Comparison of ENCODE assay signal across 7 mouse cellular contexts in the genomic region with DNA sequence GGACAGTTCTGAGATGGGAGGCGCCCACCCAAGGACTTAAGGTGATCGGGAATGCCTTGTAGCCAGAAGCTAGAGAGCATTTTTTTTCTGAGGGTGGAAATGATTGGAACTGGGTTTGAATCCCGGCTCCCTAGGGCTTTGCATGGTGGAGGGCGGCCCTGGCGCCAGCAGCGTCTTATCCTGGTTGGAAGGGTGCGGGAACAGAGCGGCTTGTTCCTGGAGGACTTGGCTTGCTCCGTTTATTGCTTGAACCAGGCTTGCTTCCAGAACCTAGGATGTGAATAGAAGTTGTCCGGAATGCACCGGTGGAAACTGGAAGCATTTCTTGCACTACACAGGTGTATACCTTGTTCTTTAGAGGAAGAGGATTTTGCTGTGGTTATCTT. TPM values are rescaled to one million over a fixed set of nuclear protein-coding genes. Genes with fewer than 3 reads are reported as not detected.
A peak's percentile ranks its signal among the peaks of the same experiment; 100 is the strongest.
DNase-seq lines count a peak whose midpoint lies in the region; ATAC-seq and TF ChIP-seq lines count a peak whose summit lies in the region.

No protein-coding gene starts in this region.

- no peak overlapping the region for H3K27ac ChIP-seq in ES-Bruce4 (ENCODE audit: insufficient read depth, low read length)
- no peak overlapping the region for H3K27ac ChIP-seq in embryonic facial prominence, embryonic 12.5 days
- H3K27ac ChIP-seq in hindbrain, embryonic 10.5 days, result no peak overlapping the region
- H3K27ac ChIP-seq in limb, embryonic 14.5 days (replicated peaks; ENCODE audit: low read depth, low read length), result no peak overlapping the region
- peak overlapping the region; percentile 17 for H3K27ac ChIP-seq in small intestine, adult 2 months (ENCODE audit: insufficient read depth, low read depth, low read length)

- ATAC-seq in embryonic facial prominence, embryonic 12.5 days (ENCODE audit: insufficient number of reproducible peaks, insufficient read depth, low FRiP score, low TSS enrichment), result no peak
- ATAC-seq in limb, embryonic 14.5 days (ENCODE audit: low FRiP score, low read depth), result no peak

- H3K4me3 ChIP-seq in ES-Bruce4 (ENCODE audit: low read depth, low read length), result peak overlapping the region; percentile 84
- H3K4me3 ChIP-seq in embryonic facial prominence, embryonic 12.5 days, result peak overlapping the region; percentile 55
- peak overlapping the region; percentile 77 for H3K4me3 ChIP-seq in hindbrain, embryonic 10.5 days
- peak overlapping the region; percentile 61 for H3K4me3 ChIP-seq in limb, embryonic 14.5 days (replicated peaks; ENCODE audit: low read length)
- peak overlapping the region; percentile 96 for H3K4me3 ChIP-seq in small intestine, adult 2 months (ENCODE audit: low read depth, low read length)

- H3K9me3 ChIP-seq in ES-Bruce4 (replicated peaks; ENCODE audit: control insufficient read depth, insufficient read depth, low read length, poor library complexity, severe bottlenecking), result no peaks in the 10 kb centered on the region
- no peaks in the 10 kb centered on the region for H3K9me3 ChIP-seq in embryonic facial prominence, embryonic 12.5 days
- no peaks in the 10 kb centered on the region for H3K9me3 ChIP-seq in hindbrain, embryonic 10.5 days
- no peaks in the 10 kb centered on the region for H3K9me3 ChIP-seq in limb, embryonic 14.5 days (ENCODE audit: control insufficient read depth, low read length)

- TF ChIP-seq EP300 in ES-Bruce4 (IDR thresholded peaks at IDR 0.05; ENCODE audit: insufficient read depth, low read depth, low read length), result no peak

- no peaks in the 10 kb centered on the region for H3K27me3 ChIP-seq in ES-Bruce4 (ENCODE audit: control insufficient read depth, insufficient read depth, low read length, poor library complexity, severe bottlenecking)
- H3K27me3 ChIP-seq in embryonic facial prominence, embryonic 12.5 days, result peaks cover 33% of the 10 kb centered on the region
- peaks cover 61% of the 10 kb centered on the region for H3K27me3 ChIP-seq in hindbrain, embryonic 10.5 days (ENCODE audit: insufficient read depth, poor library complexity, severe bottlenecking)
- H3K27me3 ChIP-seq in limb, embryonic 14.5 days (ENCODE audit: control insufficient read depth, insufficient read depth, low read length), result peaks cover 8% of the 10 kb centered on the region; the same call in 1 of the 2 replicates
- no peaks in the 10 kb centered on the region for H3K27me3 ChIP-seq in small intestine, adult 2 months (ENCODE audit: control insufficient read depth, insufficient read depth, low read length)

- TF ChIP-seq POLR2A in ES-Bruce4 (IDR thresholded peaks at IDR 0.05; ENCODE audit: insufficient read depth, low read length), result no peak
- no peak for TF ChIP-seq POLR2A in limb, embryonic 14.5 days (IDR thresholded peaks at IDR 0.05; ENCODE audit: borderline replicate concordance, extremely low read depth, insufficient read depth, insufficient read length)
- no peak for TF ChIP-seq POLR2A in small intestine, adult 2 months (IDR thresholded peaks at IDR 0.05; ENCODE audit: low read depth, low read length)

- no peak for TF ChIP-seq CTCF in ES-Bruce4 (IDR thresholded peaks at IDR 0.05; ENCODE audit: low read depth, low read length)
- no peak for TF ChIP-seq CTCF in small intestine, adult 2 months (IDR thresholded peaks at IDR 0.05; ENCODE audit: extremely low read depth, insufficient read length, insufficient replicate concordance, low read depth, low read length)

- intact Hi-C loops in left cerebral cortex, postnatal 10 days (cut with DNase I), result loop anchor here (10.0 kb wide), 1 partner anchor 300 kb away; no protein-coding TSS in a partner anchor

- H3K4me2 ChIP-seq in embryonic facial prominence, embryonic 12.5 days (replicated peaks), result peak overlapping the region; percentile 98
- H3K4me2 ChIP-seq in limb, embryonic 14.5 days (replicated peaks; ENCODE audit: low read depth, low read length, severe bottlenecking), result peak overlapping the region; percentile 99

- H3K4me1 ChIP-seq in ES-Bruce4 (ENCODE audit: control insufficient read depth, insufficient read depth, low read length), result no peaks in the 10 kb centered on the region
- 0 out of 2 replicates have a peak, but pooled peaks cover 4% of the 10 kb centered on the region for H3K4me1 ChIP-seq in embryonic facial prominence, embryonic 12.5 days
- peaks cover 13% of the 10 kb centered on the region for H3K4me1 ChIP-seq in hindbrain, embryonic 10.5 days (replicated peaks)
- H3K4me1 ChIP-seq in limb, embryonic 14.5 days (ENCODE audit: control insufficient read depth, insufficient read depth, low read length), result peaks cover 5% of the 10 kb centered on the region; the same call in 1 of the 2 replicates
- 0 out of 2 replicates have a peak, but pooled peaks cover 6% of the 10 kb centered on the region for H3K4me1 ChIP-seq in small intestine, adult 2 months (ENCODE audit: control insufficient read depth, insufficient read depth, insufficient read length, low read length)

- peak overlapping the region; percentile 31 for H3K9ac ChIP-seq in ES-Bruce4 (ENCODE audit: low read depth, poor library complexity, severe bottlenecking)
- peak overlapping the region; percentile 50 for H3K9ac ChIP-seq in embryonic facial prominence, embryonic 12.5 days
- H3K9ac ChIP-seq in limb, embryonic 14.5 days (ENCODE audit: low read depth, low read length, severe bottlenecking), result peak overlapping the region; percentile 54; the same call in 1 of the 2 replicates

- DNase-seq in hindbrain, embryonic 10.5 days (ENCODE audit: low spot score), result no peak
- DNase-seq in limb, embryonic 14.5 days (ENCODE audit: low spot score), result no peak
- DNase-seq in left cerebral cortex, postnatal 10 days (ENCODE audit: extremely low spot score in 1 of 2, low spot score in 2 of 2), result no peak
- no peak for DNase-seq in spleen, postnatal 14 days (ENCODE audit: low spot score in 2 of 2)

- no peaks in the 10 kb centered on the region for H3K36me3 ChIP-seq in ES-Bruce4 (ENCODE audit: control insufficient read depth, insufficient read depth, low read length, poor library complexity, severe bottlenecking)
- no peaks in the 10 kb centered on the region for H3K36me3 ChIP-seq in embryonic facial prominence, embryonic 12.5 days
- H3K36me3 ChIP-seq in hindbrain, embryonic 10.5 days, result no peaks in the 10 kb centered on the region
- H3K36me3 ChIP-seq in limb, embryonic 14.5 days (ENCODE audit: control insufficient read depth, insufficient read depth, low read length), result no peaks in the 10 kb centered on the region
- no peaks in the 10 kb centered on the region for H3K36me3 ChIP-seq in small intestine, adult 2 months (ENCODE audit: control insufficient read depth, insufficient read depth, low read length)

- 16% methylated on average over 11 of the region's 11 CpGs for WGBS in embryonic facial prominence, embryonic 12.5 days
- WGBS in hindbrain, embryonic 10.5 days, result 18% methylated on average over 11 of the region's 11 CpGs
- 16% methylated on average over 11 of the region's 11 CpGs for WGBS in limb, embryonic 14.5 days
- WGBS in small intestine, adult 2 months, result 11% methylated on average over 11 of the region's 11 CpGs

RNA-seq across cellular contexts. Expression of a gene that starts 0.6 kb away (rescaled TPM):
- polyA plus RNA-seq in ES-Bruce4 (2011; ENCODE audit: insufficient read depth, insufficient read length, low read depth, missing spikeins), result 2.2 and 2.6 TPM in 2 replicates
- 8.1 and 8.4 TPM in 2 replicates for polyA plus RNA-seq in embryonic facial prominence, embryonic 12.5 days (2016; fragmentation: Nextera tagmentation; extraction: Ambion mirVana)
- 2.5 and 3.6 TPM in 2 replicates for polyA plus RNA-seq in hindbrain, embryonic 10.5 days (2016; fragmentation: Nextera tagmentation; extraction: Ambion mirVana)
- polyA plus RNA-seq in limb, embryonic 14.5 days (2012; rRNA removed), result 14.3 and 14.8 TPM in 2 replicates
- 22.5 and 26.1 TPM in 2 replicates for polyA plus RNA-seq in limb, embryonic 14.5 days (2014; fragmentation: Nextera tagmentation; extraction: Ambion mirVana)
- polyA plus RNA-seq in small intestine, adult 2 months (2012; rRNA removed), result 3.0 and 7.0 TPM in 2 replicates
- 10 to 100 TPM; 37.4 to 41.2 TPM for total RNA-seq in left cerebral cortex, postnatal 10 days (2021)
